Mouse (Mus musculus): ENCODE results near the gene 1700084M14Rik. TPM values are rescaled to one million over a fixed set of nuclear protein-coding genes. Genes with fewer than 3 reads are reported as not detected.
"Not testable (repeated sequence)": the region's sequence is repeated elsewhere in the genome, so short reads cannot be mapped to it uniquely, and the experiment has no call there.

The 1700084M14Rik gene
- not detected in 2 replicates for total RNA-seq (2015; ENCODE audit: low replicate concordance)
- not detected in 2 replicates for total RNA-seq (2017; ENCODE audit: low replicate concordance)

DNA sequence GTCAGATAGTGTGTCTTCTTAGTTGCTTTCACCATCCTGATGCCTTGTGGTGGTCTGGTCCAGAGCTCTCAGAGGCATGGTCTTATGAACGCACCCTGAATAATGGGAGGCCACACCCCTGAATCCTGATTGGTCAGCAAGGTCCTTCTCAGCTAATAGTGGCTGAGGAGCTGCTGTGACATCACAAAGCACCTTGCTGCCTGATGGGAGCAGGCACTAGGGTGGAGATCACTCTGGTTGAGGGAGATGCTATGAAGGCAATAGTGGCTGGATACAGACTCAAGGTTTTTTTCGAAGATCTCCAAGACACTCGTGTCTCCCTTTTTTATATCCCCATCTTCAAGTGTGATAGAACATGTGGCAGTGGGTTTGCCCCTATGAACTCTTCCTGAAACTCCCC lies at the start of gene 1700084M14Rik:
TSS of gene 1700084M14Rik (minus strand) at position 101 of the 400 bp plus-strand sequence.
- ATAC-seq (replicated peaks; ENCODE audit: low FRiP score, poor library complexity, severe bottlenecking), result not testable (repeated sequence)

Other genes with a start within 250 kb of the 1700084M14Rik start
- not detected in 2 replicates for gene Mageb2, start 244.2 kb downstream of the 1700084M14Rik start, total RNA-seq (2015; ENCODE audit: low replicate concordance)
- not detected in 2 replicates for gene Mageb2, start 244.2 kb downstream of the 1700084M14Rik start, total RNA-seq (2017; ENCODE audit: low replicate concordance)
- gene Gm5072, start 183.4 kb downstream of the 1700084M14Rik start, total RNA-seq (2015; ENCODE audit: low replicate concordance), result not detected in 2 replicates
- gene Gm5072, start 183.4 kb downstream of the 1700084M14Rik start, total RNA-seq (2017; ENCODE audit: low replicate concordance), result not detected in 2 replicates
- gene Gm8914, start 95.8 kb downstream of the 1700084M14Rik start, total RNA-seq (2015; ENCODE audit: low replicate concordance), result not detected in 2 replicates
- not detected in 2 replicates for gene Gm8914, start 95.8 kb downstream of the 1700084M14Rik start, total RNA-seq (2017; ENCODE audit: low replicate concordance)
- gene Gm14781, start 56.3 kb upstream of the 1700084M14Rik start, total RNA-seq (2015; ENCODE audit: low replicate concordance), result not detected in 2 replicates
- gene Gm14781, start 56.3 kb upstream of the 1700084M14Rik start, total RNA-seq (2017; ENCODE audit: low replicate concordance), result not detected in 2 replicates
- not detected in 2 replicates for gene Mageb5, start 207.1 kb upstream of the 1700084M14Rik start, total RNA-seq (2015; ENCODE audit: low replicate concordance)
- gene Mageb5, start 207.1 kb upstream of the 1700084M14Rik start, total RNA-seq (2017; ENCODE audit: low replicate concordance), result not detected in 2 replicates